Mouse (Mus musculus): ENCODE data around the gene Atp10b.

Gene Atp10b

DNA sequence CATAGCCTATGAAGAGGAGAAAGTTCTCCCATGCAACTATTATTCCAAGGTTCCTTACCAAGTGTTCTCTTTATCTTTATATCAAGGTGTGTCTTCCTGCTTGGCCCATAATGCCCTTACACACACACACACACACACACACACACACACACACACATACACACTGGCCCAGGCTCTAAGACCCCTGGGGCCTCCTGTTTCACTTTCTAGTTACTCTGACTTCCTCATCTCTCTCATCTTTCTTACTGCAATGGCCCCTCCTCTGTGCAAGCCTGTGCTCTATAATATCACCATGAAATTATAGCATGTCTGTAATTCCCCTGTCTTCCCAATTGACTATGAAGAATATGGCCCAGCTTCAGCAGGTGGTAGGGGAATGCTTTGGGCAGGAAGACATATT is 49.7 kb downstream of the Atp10b start:
- no peak for DNase-seq (ENCODE audit: low read depth, low spot score)

GRCm38 (mm10) chr11:43200089-43200488 is 50.4 kb downstream of the Atp10b start:
- no peak for DNase-seq (ENCODE audit: low read depth, low spot score)

DNA sequence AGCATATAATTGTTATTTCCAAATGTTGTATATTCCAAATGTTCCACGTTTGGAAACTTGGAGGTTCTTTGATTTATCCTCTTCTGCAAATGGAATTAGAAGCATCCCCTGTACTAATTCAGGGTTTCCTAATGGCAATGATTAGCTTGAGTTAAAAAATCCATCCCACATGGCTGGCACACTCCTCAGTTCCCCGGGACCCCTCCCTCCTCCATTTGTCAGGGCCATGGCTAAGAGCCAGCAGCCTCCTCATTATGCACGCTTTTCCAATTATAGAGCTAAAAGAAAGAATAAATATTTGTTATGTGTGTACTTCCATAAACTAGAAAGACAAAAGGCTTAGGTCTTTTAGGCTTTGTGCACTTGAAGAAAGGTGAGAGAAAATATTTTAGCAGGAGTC is 53.9 kb downstream of the Atp10b start:
- no peak for DNase-seq (ENCODE audit: low read depth, low spot score)

DNA sequence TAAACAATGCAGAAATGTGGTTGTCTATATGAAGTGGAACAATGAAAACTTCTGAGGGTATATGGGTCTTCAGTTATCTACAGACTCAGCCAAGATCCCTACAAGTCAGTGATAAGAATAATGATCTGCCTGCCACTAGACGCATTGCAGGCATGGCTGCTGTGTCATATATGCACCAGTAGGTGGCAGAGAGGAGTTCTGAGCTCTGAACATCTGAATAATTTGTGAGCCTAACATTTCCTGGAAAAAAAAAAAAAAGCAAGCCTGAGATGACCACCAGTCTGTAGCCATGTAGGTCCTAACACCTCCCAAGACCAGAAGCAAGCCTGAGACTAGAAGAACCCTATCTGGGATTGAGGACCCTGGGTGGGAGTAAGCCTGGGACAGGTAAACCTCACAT is 63.5 kb downstream of the Atp10b start:
- peak; percentile 45 for DNase-seq (ENCODE audit: low read depth, low spot score)

- DNase-seq (ENCODE audit: low read depth, low spot score), result no peak
These were observed 64.1 kb downstream of the Atp10b start for GRCm38 (mm10) chr11:43213740-43214139.

- DNase-seq (ENCODE audit: low read depth, low spot score), result no peak
These were observed 67.3 kb downstream of the Atp10b start for GRCm38 (mm10) chr11:43217021-43217420.

DNA sequence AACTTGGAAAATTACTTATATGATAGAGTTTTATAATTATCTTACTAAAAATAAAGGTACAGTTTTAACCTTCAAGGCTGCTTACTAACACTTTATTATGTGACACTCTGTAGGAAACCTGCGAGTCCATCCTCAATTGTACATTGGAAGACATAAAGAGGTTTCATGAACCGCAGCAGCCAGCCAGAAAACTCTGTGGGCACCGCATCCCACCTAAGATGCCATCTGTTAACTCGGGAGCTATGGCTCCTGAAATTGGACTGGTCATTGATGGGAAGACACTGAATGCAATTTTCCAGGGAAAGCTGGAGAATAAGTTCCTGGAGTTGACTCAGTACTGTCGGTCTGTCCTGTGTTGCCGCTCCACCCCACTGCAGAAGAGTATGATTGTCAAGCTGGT is 80.6 kb downstream of the Atp10b start:
- no peak for DNase-seq (ENCODE audit: low read depth, low spot score)

- no peak for DNase-seq (ENCODE audit: low read depth, low spot score)
These were observed 82.4 kb downstream of the Atp10b start for GRCm38 (mm10) chr11:43232073-43232472.

DNA sequence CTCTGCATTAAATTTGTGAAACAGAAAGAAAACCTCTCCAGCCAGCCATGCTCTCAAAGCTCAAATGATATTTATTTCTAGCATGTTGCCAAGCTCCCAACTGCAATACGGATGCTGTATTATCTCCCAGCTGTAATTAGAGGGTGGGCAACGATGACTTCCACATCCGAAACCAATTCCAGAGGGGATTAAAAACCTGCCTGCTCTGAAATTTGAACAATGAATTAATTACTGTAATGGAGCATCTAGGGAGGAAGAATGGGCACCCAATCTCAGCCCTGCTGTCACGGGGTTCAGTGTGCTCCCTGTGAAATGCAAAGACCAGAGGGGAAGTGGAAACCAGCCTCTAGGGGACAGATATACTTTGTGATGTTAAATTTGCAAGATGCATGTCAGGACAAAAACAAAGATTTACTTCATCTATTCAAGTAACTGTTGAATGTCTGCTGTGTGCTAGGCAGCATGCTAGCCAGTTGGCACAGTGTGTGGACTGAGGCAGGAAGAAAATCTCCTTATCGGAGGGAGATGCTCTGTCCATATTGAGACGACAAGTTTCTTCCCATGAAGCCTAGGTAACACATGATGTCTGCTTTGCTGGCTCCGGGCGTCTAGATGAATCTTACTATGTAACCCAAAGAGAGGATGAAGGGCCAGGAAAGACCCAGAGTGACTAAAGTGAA is 86.8 kb downstream of the Atp10b start:
- DNase-seq (ENCODE audit: low read depth, low spot score), result no peak

GRCm38 (mm10) chr11:43239804-43240203 is 90.1 kb downstream of the Atp10b start:
- no peak for DNase-seq (ENCODE audit: low read depth, low spot score)

GRCm38 (mm10) chr11:43253034-43253433 is 103.4 kb downstream of the Atp10b start:
- DNase-seq (ENCODE audit: low read depth, low spot score), result no peak

DNA sequence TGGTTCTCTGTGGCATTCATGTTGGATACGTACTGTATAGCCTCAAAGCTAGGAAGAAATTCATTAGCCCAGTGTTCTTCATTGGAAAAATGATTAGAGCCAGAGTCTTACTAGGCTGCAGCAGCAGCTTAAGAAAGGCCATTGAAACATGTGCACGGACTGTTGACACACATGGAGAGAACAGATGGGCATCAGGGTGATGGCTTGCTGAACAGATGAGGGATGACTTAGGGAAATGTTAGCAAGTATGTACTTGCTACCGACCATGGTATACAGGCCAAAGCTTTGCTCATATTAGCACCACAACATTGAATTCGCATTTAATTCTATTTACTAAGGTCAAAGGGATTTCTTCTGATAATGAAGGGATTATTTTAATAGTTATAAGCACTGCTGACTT is 105.6 kb downstream of the Atp10b start:
- DNase-seq (ENCODE audit: low read depth, low spot score), result no peak

DNA sequence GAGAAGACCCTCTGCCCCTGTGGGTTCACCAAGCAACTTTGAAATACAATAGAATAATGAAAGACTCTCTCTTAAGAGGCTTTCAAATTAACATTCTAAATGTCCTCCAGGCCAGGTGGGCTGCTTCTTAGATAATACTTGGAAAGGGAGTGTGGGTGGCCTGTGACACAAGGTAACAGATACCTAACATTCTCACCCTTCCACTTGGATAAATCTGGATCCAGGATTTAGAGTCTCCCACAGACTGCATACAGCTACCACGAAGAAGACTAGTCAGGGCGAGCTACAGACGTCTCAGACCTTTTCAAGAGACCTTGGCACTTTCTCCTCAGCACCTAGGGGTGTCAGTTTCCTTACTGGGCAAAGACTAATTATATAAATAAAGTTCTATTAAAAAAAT is 107.6 kb downstream of the Atp10b start:
- DNase-seq (ENCODE audit: low read depth, low spot score), result no peak

GRCm38 (mm10) chr11:43257781-43258180 is 108.1 kb downstream of the Atp10b start:
- DNase-seq (ENCODE audit: low read depth, low spot score), result no peak

DNA sequence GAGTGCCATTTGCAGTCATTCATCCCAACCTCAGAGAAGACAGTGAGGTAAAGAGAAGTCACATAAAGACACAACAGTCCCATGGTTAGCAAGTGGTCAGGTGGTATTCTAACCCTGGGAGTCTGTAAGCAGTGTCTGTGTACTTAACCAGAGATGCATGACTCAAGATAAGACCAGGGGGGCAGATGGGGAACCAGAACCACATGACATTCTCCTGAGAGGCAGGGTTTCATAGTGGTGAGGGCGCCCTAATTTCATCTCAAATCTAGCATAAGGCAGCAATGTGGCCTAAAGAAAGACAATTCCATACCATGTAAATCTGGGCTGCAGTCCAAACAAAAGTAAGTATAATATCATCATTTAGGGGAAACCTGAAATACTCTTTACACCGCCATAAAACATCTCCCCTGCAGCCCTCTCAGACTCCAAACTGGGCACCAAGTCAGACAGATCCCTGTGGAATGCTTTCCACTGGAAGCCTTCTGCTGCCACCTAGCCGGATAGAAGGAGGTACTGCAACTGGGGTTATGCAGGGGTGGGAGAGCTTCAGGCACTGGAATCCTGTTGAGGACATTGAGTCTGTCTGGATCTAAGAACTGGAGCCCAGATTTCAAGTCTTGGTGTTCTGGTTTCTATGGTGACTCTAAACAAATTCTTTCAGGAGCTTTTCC is 114.0 kb downstream of the Atp10b start:
- DNase-seq (ENCODE audit: low read depth, low spot score), result peak; percentile 22

- DNase-seq (ENCODE audit: low read depth, low spot score), result no peak
These were observed 117.8 kb downstream of the Atp10b start for GRCm38 (mm10) chr11:43267505-43267904.

GRCm38 (mm10) chr11:43269503-43270255 is 120.0 kb downstream of the Atp10b start:
- DNase-seq (ENCODE audit: low read depth, low spot score), result no peak

DNA sequence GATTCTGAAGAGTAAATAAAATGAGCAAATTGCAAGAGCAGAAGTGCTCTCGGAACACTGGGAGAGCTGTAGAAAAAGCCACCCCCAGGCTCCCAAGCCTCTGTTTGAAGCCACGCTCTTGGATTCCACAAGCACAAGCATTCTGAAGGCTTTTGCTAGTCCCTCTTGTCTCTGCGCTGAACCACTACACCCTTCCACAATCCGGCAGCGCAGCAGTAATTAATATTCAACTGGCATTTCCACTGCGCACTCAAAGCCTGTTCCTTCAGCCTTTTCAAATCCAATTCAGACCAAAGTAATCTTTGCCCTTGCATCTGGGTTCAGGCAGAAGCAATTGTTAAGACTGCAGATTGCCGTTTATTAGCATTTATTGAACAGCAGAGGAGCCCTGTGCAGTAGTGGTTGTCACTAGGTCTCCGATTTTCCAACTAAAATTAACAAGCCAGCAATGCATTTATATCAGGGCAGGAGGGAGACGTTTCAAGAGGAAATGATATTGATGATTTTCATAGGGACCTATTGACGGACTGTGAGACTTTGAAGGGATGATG is 120.7 kb downstream of the Atp10b start:
- DNase-seq (ENCODE audit: low read depth, low spot score), result no peak

- no peak for DNase-seq (ENCODE audit: low read depth, low spot score)
These were observed 124.2 kb downstream of the Atp10b start for GRCm38 (mm10) chr11:43273896-43274295.

GRCm38 (mm10) chr11:43297584-43297983 is 147.9 kb downstream of the Atp10b start:
- DNase-seq (ENCODE audit: low read depth, low spot score), result no peak

DNA sequence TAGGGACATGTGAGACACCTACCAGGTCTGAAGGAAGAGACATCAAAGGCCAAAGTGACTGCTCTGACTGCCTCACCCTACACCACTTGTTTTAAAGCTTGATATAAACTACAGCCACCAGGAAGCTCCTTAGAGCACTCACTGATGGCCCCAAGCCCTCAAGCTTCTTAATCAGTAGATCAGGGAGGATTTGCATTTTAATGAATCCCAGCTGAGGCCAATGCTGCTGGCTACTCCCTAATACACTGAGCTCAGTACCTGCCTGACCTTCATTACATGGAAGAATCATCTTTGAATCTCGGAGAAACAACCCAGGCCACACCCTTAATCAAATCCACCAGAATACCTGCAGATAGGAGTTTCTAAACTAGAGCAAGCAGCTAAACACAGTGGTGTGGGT is 161.3 kb downstream of the Atp10b start:
- no peak for DNase-seq (ENCODE audit: low read depth, low spot score)

Measured in CD4-positive, CD25-positive, alpha-beta regulatory T cell, adult 2 months (primary cell).